Mouse (Mus musculus): ENCODE data around the gene Gp1bb. TPM values are rescaled to one million over a fixed set of nuclear protein-coding genes. Genes with fewer than 3 reads are reported as not detected.

The Gp1bb gene
- total and polyA plus RNA-seq, 3 experiments: not detected

- Histone ChIP-seq H3K4me2 (ENCODE audit: insufficient read depth, low read depth, poor library complexity, severe bottlenecking) (no peak overlapping the region), H3K36me3 (replicated peaks in 1 of 2; ENCODE audit: control insufficient read depth in 1 of 2, insufficient read depth in 1 of 2, low read length in 1 of 2) (no peaks in the 10 kb centered on the region), H3K4me3 (replicated peaks in 1 of 3; ENCODE audit: low read depth in 2 of 3, low read length in 2 of 3, poor library complexity in 1 of 3) (no peak overlapping the region), H3K79me2 (replicated peaks; ENCODE audit: control insufficient read depth, extremely low read depth, insufficient read depth, poor library complexity, severe bottlenecking) (no peaks in the 10 kb centered on the region), H3K9me3 (replicated peaks; ENCODE audit: low read length) (peaks cover 59% of the 10 kb centered on the region), H3K4me1 (ENCODE audit: control insufficient read depth in 1 of 2, insufficient read depth in 2 of 2) (peaks cover 0 to 4% of the 10 kb centered on the region in 2 experiments; a peak in 2 of 4 replicates), H3K27me3 (replicated peaks) (peaks cover 8% of the 10 kb centered on the region), H3K27ac (ENCODE audit: insufficient read depth, low read depth) (no peak overlapping the region), H3K9ac (ENCODE audit: insufficient read depth, low read depth) (no peak overlapping the region)
- DNase-seq (ENCODE audit: extremely low read depth): no peak
- dilution Hi-C loops (cut with MboI; ENCODE audit: extremely low pct_ligation_motif_present, extremely low pct_unique_long_range_greater_than_20kb, low sequenced_read_pairs) (no loop called here), in situ Hi-C loops (cut with MboI; ENCODE audit: low pct_ligation_motif_present, low pct_unique_long_range_greater_than_20kb, low sequenced_read_pairs) (no loop called here)
- TF ChIP-seq HCFC1 (IDR thresholded peaks at IDR 0.05; ENCODE audit: low read depth, low read length) (no peak), TBP (conservative IDR thresholded peaks at IDR 0.05; ENCODE audit: low read depth, low read length) (no peak), E2F4 (IDR thresholded peaks at IDR 0.05; ENCODE audit: insufficient replicate concordance, low read depth, low read length) (no peak), KAT2A (IDR thresholded peaks at IDR 0.05; ENCODE audit: insufficient replicate concordance, low read length) (no peak), EP300 (IDR thresholded peaks at IDR 0.05; ENCODE audit: low read length) (no peak), JUN (IDR thresholded peaks at IDR 0.05; ENCODE audit: insufficient read depth, low read depth, low read length) (no peak), NELFE (IDR thresholded peaks at IDR 0.05; ENCODE audit: low read depth, low read length) (no peak), RCOR1 (conservative IDR thresholded peaks at IDR 0.05; ENCODE audit: low read depth, low read length) (no peak), CHD1 (IDR thresholded peaks at IDR 0.05; ENCODE audit: low read depth, low read length) (no peak), PAX5 (IDR thresholded peaks at IDR 0.05; ENCODE audit: low read length) (no peak), USF2 (conservative IDR thresholded peaks at IDR 0.05; ENCODE audit: low read depth, low read length) (no peak), MEF2A (IDR thresholded peaks at IDR 0.05; ENCODE audit: borderline replicate concordance, low read depth, low read length) (no peak), UBTF (IDR thresholded peaks at IDR 0.05; ENCODE audit: low read depth, low read length) (no peak), ZMIZ1 (IDR thresholded peaks at IDR 0.05; ENCODE audit: low read depth, low read length) (no peak), CTCF (conservative IDR thresholded peaks at IDR 0.05 in 1 of 2, IDR thresholded peaks at IDR 0.05 in 1 of 2; ENCODE audit: low read depth in 2 of 2, low read length in 2 of 2) (no peak), MXI1 (IDR thresholded peaks at IDR 0.05; ENCODE audit: low read depth, low read length) (no peak), ZC3H11A (IDR thresholded peaks at IDR 0.05; ENCODE audit: low read depth, low read length) (no peak), RAD21 (IDR thresholded peaks at IDR 0.05; ENCODE audit: low read depth, low read length) (no peak), BHLHE40 (IDR thresholded peaks at IDR 0.05; ENCODE audit: low read depth, low read length) (no peak)
Measured at GRCm38 (mm10) chr16:18584901-18585510, 37.2 kb downstream of the Gp1bb start.

DNA sequence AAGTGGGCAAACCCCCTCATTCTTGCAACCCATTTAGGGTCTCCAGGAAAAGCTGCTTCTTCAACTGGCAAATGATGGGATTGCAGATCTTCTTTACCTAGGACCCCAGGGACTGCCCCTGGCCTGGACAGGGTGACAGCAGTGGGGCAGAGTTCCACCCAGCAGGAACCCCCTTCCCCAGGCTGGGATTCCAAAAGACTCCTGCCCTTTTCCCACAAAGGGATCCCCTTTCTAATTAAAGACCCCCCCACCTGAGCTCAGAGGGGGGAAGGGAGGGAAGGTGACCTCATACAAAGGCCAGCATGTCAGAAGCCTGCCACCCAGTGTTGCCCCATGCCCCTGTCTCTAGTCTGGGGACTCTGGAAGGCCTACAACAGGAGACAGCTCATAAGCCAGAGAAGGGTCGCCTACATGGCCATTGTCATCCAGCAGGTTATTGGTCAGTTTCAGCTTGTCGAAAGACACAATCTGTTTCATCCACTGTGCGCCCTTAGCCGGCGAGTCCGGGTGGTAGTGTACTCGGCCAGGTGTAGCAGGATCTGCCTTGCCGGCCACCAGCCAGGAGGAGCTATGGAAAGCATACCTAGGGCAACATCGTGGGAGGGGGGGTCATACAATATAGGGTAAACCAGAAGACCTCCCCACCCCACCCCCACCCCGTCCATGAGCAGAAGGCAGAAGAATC is 38.4 kb downstream of the Gp1bb start:
- dilution Hi-C loops (cut with MboI; ENCODE audit: extremely low pct_ligation_motif_present, extremely low pct_unique_long_range_greater_than_20kb, low sequenced_read_pairs): no loop called here

More for the DNA sequence above, 38.4 kb downstream of the Gp1bb start:
- TF ChIP-seq ZKSCAN1 (IDR thresholded peaks at IDR 0.05; ENCODE audit: borderline replicate concordance, low read depth, low read length) (no peak), UBTF (IDR thresholded peaks at IDR 0.05; ENCODE audit: low read depth, low read length) (no peak), PAX5 (IDR thresholded peaks at IDR 0.05; ENCODE audit: low read length) (no peak), E2F4 (IDR thresholded peaks at IDR 0.05; ENCODE audit: insufficient replicate concordance, low read depth, low read length) (no peak), HCFC1 (IDR thresholded peaks at IDR 0.05; ENCODE audit: low read depth, low read length) (no peak), ZNF384 (IDR thresholded peaks at IDR 0.05; ENCODE audit: low read depth, low read length) (no peak), RAD21 (IDR thresholded peaks at IDR 0.05; ENCODE audit: low read depth, low read length) (no peak), ELF1 (IDR thresholded peaks at IDR 0.05; ENCODE audit: low read depth, low read length) (no peak), ZMIZ1 (IDR thresholded peaks at IDR 0.05; ENCODE audit: low read depth, low read length) (no peak), USF1 (IDR thresholded peaks at IDR 0.05; ENCODE audit: low read depth, low read length) (no peak)
- no peak overlapping the region for H3K4me3 ChIP-seq (replicated peaks in 1 of 3; ENCODE audit: low read depth in 2 of 3, low read length in 2 of 3, poor library complexity in 1 of 3)
- H3K79me2 ChIP-seq (replicated peaks; ENCODE audit: control insufficient read depth, extremely low read depth, insufficient read depth, poor library complexity, severe bottlenecking): no peaks in the 10 kb centered on the region
- in situ Hi-C loops (cut with MboI; ENCODE audit: low pct_ligation_motif_present, low pct_unique_long_range_greater_than_20kb, low sequenced_read_pairs): no loop called here
- no peaks in the 10 kb centered on the region for H3K4me1 ChIP-seq (ENCODE audit: control insufficient read depth in 1 of 2, insufficient read depth in 2 of 2)
- H3K9ac ChIP-seq (ENCODE audit: insufficient read depth, low read depth): no peak overlapping the region
- no peaks in the 10 kb centered on the region for H3K27me3 ChIP-seq (replicated peaks)
- no peak overlapping the region for H3K27ac ChIP-seq (ENCODE audit: insufficient read depth, low read depth)
- H3K4me2 ChIP-seq (ENCODE audit: insufficient read depth, low read depth, poor library complexity, severe bottlenecking): no peak overlapping the region
- no peaks in the 10 kb centered on the region for H3K36me3 ChIP-seq (replicated peaks in 1 of 2; ENCODE audit: control insufficient read depth in 1 of 2, insufficient read depth in 1 of 2, low read length in 1 of 2)
- DNase-seq (ENCODE audit: extremely low read depth): no peak
- peaks cover 57% of the 10 kb centered on the region for H3K9me3 ChIP-seq (replicated peaks; ENCODE audit: low read length)

Measured in CH12.LX (cell line).